In the genomic region with DNA sequence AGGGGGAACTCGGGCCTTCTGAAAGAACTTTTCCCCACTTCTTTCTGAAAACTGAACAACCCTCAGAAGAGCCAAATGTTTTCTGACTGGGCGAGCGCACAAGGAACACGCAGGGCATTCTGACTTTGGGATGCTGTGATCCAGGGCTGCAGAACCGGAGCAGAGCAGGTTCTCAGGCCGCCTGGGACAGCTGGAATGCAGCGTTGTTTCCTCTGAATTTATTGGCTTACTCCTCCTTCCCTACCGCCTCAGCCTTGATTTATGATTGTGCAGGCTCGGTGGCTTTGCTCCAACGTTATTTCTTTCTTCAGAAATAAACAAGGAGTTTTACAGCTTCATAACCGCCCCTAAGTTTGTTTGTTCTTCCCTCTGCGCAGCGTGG, we compare ENCODE assay signal across 9 mouse cellular contexts.
DNase-seq lines count a peak whose midpoint lies in the region; ATAC-seq and TF ChIP-seq lines count a peak whose summit lies in the region.
"Had no signal": no experiment of that assay in that cellular context is flagged by ENCODE, and none has a peak within 500 bp of the region (broad histone marks: within the 10 kb centered on the region; RNA-seq: fewer than 3 reads in every experiment).

No protein-coding gene starts in this region.

- H3K4me2 ChIP-seq in forebrain, embryonic 13.5 days = no peak overlapping the region
- no peak overlapping the region for H3K4me2 ChIP-seq in forebrain, postnatal 0 days (ENCODE audit: low read depth)
- H3K4me2 ChIP-seq in limb, embryonic 11.5 days (ENCODE audit: low read depth, severe bottlenecking) = peak overlapping the region; percentile 22; the same call in 1 of the 2 replicates
- no peak overlapping the region; the same call in 1 of the 2 replicates for H3K4me2 ChIP-seq in stomach, embryonic 14.5 days (replicated peaks; ENCODE audit: low read depth, low read length)
- no peak overlapping the region for H3K4me2 ChIP-seq in midbrain, embryonic 14.5 days (ENCODE audit: low read length)
- H3K4me2 ChIP-seq: midbrain, embryonic 12.5 days had no signal

- intact Hi-C loops in gastrocnemius, postnatal 14 days (cut with DNase I; ENCODE audit: low total_unique reads) = no loop called here

- no peaks in the 10 kb centered on the region for H3K36me3 ChIP-seq in forebrain, embryonic 13.5 days (ENCODE audit: poor library complexity, severe bottlenecking)
- H3K36me3 ChIP-seq in forebrain, postnatal 0 days (ENCODE audit: insufficient read depth) = no peaks in the 10 kb centered on the region
- H3K36me3 ChIP-seq in limb, embryonic 11.5 days (ENCODE audit: control insufficient read depth, insufficient read depth, low read length) = no peaks in the 10 kb centered on the region
- no peaks in the 10 kb centered on the region for H3K36me3 ChIP-seq in stomach, embryonic 14.5 days (ENCODE audit: control insufficient read depth, insufficient read depth, low read length)
- H3K36me3 ChIP-seq in midbrain, embryonic 14.5 days (ENCODE audit: control insufficient read depth, insufficient read depth, low read length) = no peaks in the 10 kb centered on the region
- H3K36me3 ChIP-seq: midbrain, embryonic 12.5 days had no signal

- H3K27me3 ChIP-seq in forebrain, embryonic 13.5 days = 0 out of 2 replicates have a peak, but pooled peaks cover 4% of the 10 kb centered on the region
- no peaks in the 10 kb centered on the region for H3K27me3 ChIP-seq in forebrain, postnatal 0 days (ENCODE audit: insufficient read depth, low read length)
- H3K27me3 ChIP-seq in limb, embryonic 11.5 days (ENCODE audit: control insufficient read depth, insufficient read depth, low read length) = no peaks in the 10 kb centered on the region
- H3K27me3 ChIP-seq in stomach, embryonic 14.5 days (ENCODE audit: control insufficient read depth, insufficient read depth, low read length) = no peaks in the 10 kb centered on the region
- H3K27me3 ChIP-seq in midbrain, embryonic 14.5 days (ENCODE audit: control insufficient read depth, insufficient read depth, low read length) = no peaks in the 10 kb centered on the region
- H3K27me3 ChIP-seq: midbrain, embryonic 12.5 days had no signal

- ATAC-seq in forebrain, embryonic 13.5 days = no peak
- no peak for ATAC-seq in forebrain, postnatal 0 days
- peak; percentile 69; the same call in 1 of the 2 replicates for ATAC-seq in limb, embryonic 11.5 days (ENCODE audit: insufficient number of reproducible peaks, low FRiP score, low TSS enrichment, low read depth)
- ATAC-seq in stomach, embryonic 14.5 days (ENCODE audit: insufficient number of reproducible peaks, insufficient read depth, low FRiP score, low read depth) = no peak; the same call in 1 of the 2 replicates
- no peak for ATAC-seq in midbrain, embryonic 14.5 days (ENCODE audit: low FRiP score, low TSS enrichment)

- no peak for TF ChIP-seq CTCF in forebrain, postnatal 0 days (IDR thresholded peaks at IDR 0.05; ENCODE audit: low read depth)

- peaks cover 13% of the 10 kb centered on the region for H3K4me1 ChIP-seq in forebrain, embryonic 13.5 days
- H3K4me1 ChIP-seq in forebrain, postnatal 0 days (ENCODE audit: insufficient read depth) = no peaks in the 10 kb centered on the region
- peaks cover 29% of the 10 kb centered on the region for H3K4me1 ChIP-seq in limb, embryonic 11.5 days (ENCODE audit: control insufficient read depth, insufficient read depth, low read length)
- peaks cover 20% of the 10 kb centered on the region for H3K4me1 ChIP-seq in stomach, embryonic 14.5 days (ENCODE audit: control insufficient read depth, insufficient read depth, low read length)
- no peaks in the 10 kb centered on the region for H3K4me1 ChIP-seq in midbrain, embryonic 14.5 days (ENCODE audit: control insufficient read depth, insufficient read depth, low read length)

- H3K9me3 ChIP-seq in forebrain, embryonic 13.5 days (replicated peaks) = no peaks in the 10 kb centered on the region
- H3K9me3 ChIP-seq in forebrain, postnatal 0 days (ENCODE audit: low read length) = no peaks in the 10 kb centered on the region
- no peaks in the 10 kb centered on the region for H3K9me3 ChIP-seq in limb, embryonic 11.5 days (ENCODE audit: control insufficient read depth, low read length)
- H3K9me3 ChIP-seq in stomach, embryonic 14.5 days (ENCODE audit: control insufficient read depth, low read depth, low read length) = no peaks in the 10 kb centered on the region
- no peaks in the 10 kb centered on the region for H3K9me3 ChIP-seq in midbrain, embryonic 14.5 days (ENCODE audit: control insufficient read depth, low read length)
- H3K9me3 ChIP-seq: midbrain, embryonic 12.5 days had no signal

- H3K27ac ChIP-seq in forebrain, embryonic 13.5 days = no peak overlapping the region
- no peak overlapping the region for H3K27ac ChIP-seq in forebrain, postnatal 0 days (ENCODE audit: low read depth, low read length)
- peak overlapping the region; percentile 91 for H3K27ac ChIP-seq in limb, embryonic 11.5 days (replicated peaks; ENCODE audit: low read depth, low read length)
- peak overlapping the region; percentile 91 for H3K27ac ChIP-seq in stomach, embryonic 14.5 days (ENCODE audit: low read length)
- no peak overlapping the region for H3K27ac ChIP-seq in midbrain, embryonic 14.5 days (replicated peaks; ENCODE audit: low read depth, low read length)
- H3K27ac ChIP-seq: midbrain, embryonic 12.5 days had no signal

- 0 out of 2 replicates have a peak overlapping the region, but pooled peaks have one; percentile 14 for H3K9ac ChIP-seq in forebrain, embryonic 13.5 days
- H3K9ac ChIP-seq in forebrain, postnatal 0 days = no peak overlapping the region
- peak overlapping the region; percentile 49 for H3K9ac ChIP-seq in limb, embryonic 11.5 days (ENCODE audit: low read length)
- H3K9ac ChIP-seq in stomach, embryonic 14.5 days (replicated peaks; ENCODE audit: low read depth, low read length) = no peak overlapping the region
- no peak overlapping the region for H3K9ac ChIP-seq in midbrain, embryonic 14.5 days (replicated peaks; ENCODE audit: low read length)
- H3K9ac ChIP-seq: midbrain, embryonic 12.5 days had no signal

- no peak overlapping the region for H3K4me3 ChIP-seq in forebrain, embryonic 13.5 days
- H3K4me3 ChIP-seq in forebrain, postnatal 0 days (ENCODE audit: low read depth, low read length) = no peak overlapping the region
- no peak overlapping the region; the same call in 1 of the 2 replicates for H3K4me3 ChIP-seq in limb, embryonic 11.5 days (ENCODE audit: low read depth, low read length)
- H3K4me3 ChIP-seq in stomach, embryonic 14.5 days (ENCODE audit: low read depth, low read length) = no peak overlapping the region
- H3K4me3 ChIP-seq in midbrain, embryonic 14.5 days (replicated peaks; ENCODE audit: low read depth, low read length) = no peak overlapping the region
- H3K4me3 ChIP-seq: midbrain, embryonic 12.5 days had no signal

- no peak for DNase-seq in forebrain, postnatal 0 days
- DNase-seq in gastrocnemius, postnatal 14 days = peak; percentile 19
- peak; percentile 76 for DNase-seq in limb, embryonic 11.5 days (ENCODE audit: low spot score)
- no peak for DNase-seq in spleen, postnatal 14 days (ENCODE audit: low spot score in 2 of 2)
- DNase-seq in cerebellum, postnatal 4 days (ENCODE audit: low spot score in 2 of 2) = no peak
- DNase-seq in midbrain, embryonic 14.5 days = no peak

- WGBS in forebrain, embryonic 13.5 days = 56% methylated on average over 13 of the region's 13 CpGs
- WGBS in forebrain, postnatal 0 days = 47% methylated on average over 13 of the region's 13 CpGs
- 4% methylated on average over 13 of the region's 13 CpGs for WGBS in limb, embryonic 11.5 days
- 6% methylated on average over 13 of the region's 13 CpGs for WGBS in stomach, embryonic 14.5 days
- WGBS in midbrain, embryonic 14.5 days = 59% methylated on average over 13 of the region's 13 CpGs

Comparison
In these comparisons a context has a peak if more than half of its experiments do, and no peak if none do; other contexts are left out.
1. H3K9ac ChIP-seq: peak in forebrain, embryonic 13.5 days (single experiment) and limb, embryonic 11.5 days (single experiment); none in forebrain, postnatal 0 days (single experiment), stomach, embryonic 14.5 days (single experiment) and midbrain, embryonic 14.5 days (single experiment).
2. H3K27ac ChIP-seq: peak in limb, embryonic 11.5 days (single experiment) and stomach, embryonic 14.5 days (single experiment); none in forebrain, embryonic 13.5 days (single experiment), forebrain, postnatal 0 days (single experiment) and midbrain, embryonic 14.5 days (single experiment).
3. DNase-seq: peak in gastrocnemius, postnatal 14 days (single experiment) and limb, embryonic 11.5 days (single experiment); none in forebrain, postnatal 0 days (single experiment), spleen, postnatal 14 days (0 of 2), cerebellum, postnatal 4 days (0 of 2) and midbrain, embryonic 14.5 days (single experiment).